Mouse (Mus musculus): ENCODE measurements around the gene Gm10645. TPM values are rescaled to one million over a fixed set of nuclear protein-coding genes. Genes with fewer than 3 reads are reported as not detected.

Gene Gm10645
- polyA plus RNA-seq, 1 experiment from 2014 or later, result 7.2 TPM

GRCm38 (mm10) chr8:83176785-83177184 lies 10.8 kb upstream of the Gm10645 start:
- Histone ChIP-seq H3K36me3 (ENCODE audit: control insufficient read depth, insufficient read depth, low read length) (no peaks in the 10 kb centered on the region), H3K9ac (ENCODE audit: low read depth, low read length) (no peak overlapping the region), H3K9me3 (ENCODE audit: control insufficient read depth, low read length) (no peaks in the 10 kb centered on the region), H3K27me3 (replicated peaks; ENCODE audit: control insufficient read depth, insufficient read depth, low read length) (no peaks in the 10 kb centered on the region), H3K4me3 (ENCODE audit: low read length) (no peak overlapping the region), H3K4me1 (ENCODE audit: control insufficient read depth, insufficient read depth, low read depth, low read length) (peaks cover 11% of the 10 kb centered on the region), H3K27ac (ENCODE audit: low read depth, low read length) (no peak overlapping the region), H3K4me2 (ENCODE audit: low read length) (no peak overlapping the region)
- WGBS, result 45% methylated on average over 2 of the region's 2 CpGs
- no peak for ATAC-seq

- no peak overlapping the region for H3K4me2 ChIP-seq (ENCODE audit: low read length)
- no peak overlapping the region for H3K4me3 ChIP-seq (ENCODE audit: low read length)
- H3K9me3 ChIP-seq (ENCODE audit: control insufficient read depth, low read length), result no peaks in the 10 kb centered on the region
- WGBS, result 79% methylated on average over 10 of the region's 10 CpGs
- no peaks in the 10 kb centered on the region for H3K36me3 ChIP-seq (ENCODE audit: control insufficient read depth, insufficient read depth, low read length)
- peaks cover 15% of the 10 kb centered on the region for H3K4me1 ChIP-seq (ENCODE audit: control insufficient read depth, insufficient read depth, low read depth, low read length)
- no peak overlapping the region for H3K27ac ChIP-seq (ENCODE audit: low read depth, low read length)
- H3K27me3 ChIP-seq (replicated peaks; ENCODE audit: control insufficient read depth, insufficient read depth, low read length), result no peaks in the 10 kb centered on the region
- no peak for ATAC-seq
- H3K9ac ChIP-seq (ENCODE audit: low read depth, low read length), result no peak overlapping the region
These were observed 9.7 kb upstream of the Gm10645 start for GRCm38 (mm10) chr8:83175680-83176079.

DNA sequence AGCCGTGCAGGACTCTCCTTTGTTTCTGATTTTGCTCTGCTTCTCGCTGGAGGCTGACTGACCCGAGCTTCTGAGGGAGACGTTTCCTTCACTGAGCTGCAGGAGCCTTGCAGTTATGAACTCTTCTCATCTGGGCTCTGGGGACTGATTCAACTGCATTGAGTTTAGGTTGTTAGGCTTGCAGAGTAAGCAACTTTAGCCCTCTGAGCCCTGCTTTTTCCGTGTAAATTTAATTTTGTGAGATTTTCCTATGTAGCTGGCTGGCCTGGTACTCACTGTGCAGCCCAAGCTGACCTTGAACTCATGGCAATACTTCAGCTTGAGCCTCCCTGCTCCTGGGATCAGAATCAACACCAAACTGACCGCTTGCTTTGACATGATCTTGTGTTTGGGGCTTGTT lies 4.9 kb upstream of the Gm10645 start:
- WGBS, result 40% methylated on average over 6 of the region's 6 CpGs
- Histone ChIP-seq H3K9me3 (ENCODE audit: control insufficient read depth, low read length) (no peaks in the 10 kb centered on the region), H3K4me3 (ENCODE audit: low read length) (no peak overlapping the region), H3K27me3 (replicated peaks; ENCODE audit: control insufficient read depth, insufficient read depth, low read length) (no peaks in the 10 kb centered on the region), H3K9ac (ENCODE audit: low read depth, low read length) (no peak overlapping the region), H3K4me2 (ENCODE audit: low read length) (no peak overlapping the region), H3K27ac (ENCODE audit: low read depth, low read length) (no peak overlapping the region), H3K36me3 (ENCODE audit: control insufficient read depth, insufficient read depth, low read length) (no peaks in the 10 kb centered on the region), H3K4me1 (ENCODE audit: control insufficient read depth, insufficient read depth, low read depth, low read length) (peaks cover 14% of the 10 kb centered on the region)
- ATAC-seq, result no peak

DNA sequence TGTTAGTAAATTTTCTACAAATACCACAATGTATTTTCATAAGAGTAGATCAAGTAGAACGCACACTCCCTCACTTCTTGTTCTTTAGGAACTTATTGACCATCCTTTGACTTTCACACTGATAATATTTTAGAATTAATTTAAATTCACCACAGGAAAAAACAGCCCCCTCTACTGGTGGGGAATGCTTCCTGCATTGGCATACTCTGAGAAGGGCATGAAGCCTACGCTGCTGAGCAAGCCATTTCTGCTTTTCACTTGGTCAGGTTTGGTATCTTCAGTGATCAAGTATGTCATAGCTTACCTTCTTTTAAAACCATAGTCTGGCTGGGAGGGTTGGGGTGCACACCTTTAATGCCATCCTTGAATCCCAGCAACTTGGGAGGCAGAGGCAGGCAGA lies 3.7 kb upstream of the Gm10645 start:
- 90% methylated on average over 2 of the region's 2 CpGs for WGBS
- no peak for ATAC-seq

DNA sequence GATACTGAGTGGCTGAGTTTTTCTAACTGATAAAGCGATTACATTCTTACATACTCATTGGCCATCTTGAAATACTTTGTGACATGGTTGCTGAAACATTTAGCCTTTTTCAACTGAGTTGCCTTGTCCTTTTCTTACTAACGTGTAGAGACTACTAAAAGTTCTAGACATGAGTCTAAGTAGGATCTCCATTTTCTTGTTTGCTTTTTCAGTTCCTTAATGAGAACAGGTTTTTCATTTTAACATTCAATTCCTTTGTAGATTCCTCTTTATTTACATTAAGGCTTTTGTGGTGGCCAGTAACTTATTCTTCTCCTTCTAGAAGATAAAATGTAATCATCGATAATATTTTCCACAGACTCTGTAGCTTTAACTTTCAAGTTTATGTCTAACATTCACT lies 3.2 kb upstream of the Gm10645 start:
- WGBS, result 90% methylated on average over 3 of the region's 3 CpGs
- no peak for ATAC-seq
- Histone ChIP-seq H3K9me3 (ENCODE audit: control insufficient read depth, low read length) (no peaks in the 10 kb centered on the region), H3K4me3 (ENCODE audit: low read length) (no peak overlapping the region), H3K27me3 (replicated peaks; ENCODE audit: control insufficient read depth, insufficient read depth, low read length) (no peaks in the 10 kb centered on the region), H3K4me1 (ENCODE audit: control insufficient read depth, insufficient read depth, low read depth, low read length) (peaks cover 14% of the 10 kb centered on the region), H3K27ac (ENCODE audit: low read depth, low read length) (no peak overlapping the region), H3K9ac (ENCODE audit: low read depth, low read length) (no peak overlapping the region), H3K36me3 (ENCODE audit: control insufficient read depth, insufficient read depth, low read length) (no peaks in the 10 kb centered on the region), H3K4me2 (ENCODE audit: low read length) (no peak overlapping the region)

More for the DNA sequence above, 3.7 kb upstream of the Gm10645 start:
- no peaks in the 10 kb centered on the region for H3K9me3 ChIP-seq (ENCODE audit: control insufficient read depth, low read length)
- peaks cover 14% of the 10 kb centered on the region for H3K4me1 ChIP-seq (ENCODE audit: control insufficient read depth, insufficient read depth, low read depth, low read length)
- H3K4me2 ChIP-seq (ENCODE audit: low read length), result no peak overlapping the region
- H3K9ac ChIP-seq (ENCODE audit: low read depth, low read length), result no peak overlapping the region
- no peak overlapping the region for H3K27ac ChIP-seq (ENCODE audit: low read depth, low read length)
- no peaks in the 10 kb centered on the region for H3K27me3 ChIP-seq (replicated peaks; ENCODE audit: control insufficient read depth, insufficient read depth, low read length)
- H3K4me3 ChIP-seq (ENCODE audit: low read length), result no peak overlapping the region
- no peaks in the 10 kb centered on the region for H3K36me3 ChIP-seq (ENCODE audit: control insufficient read depth, insufficient read depth, low read length)

DNA sequence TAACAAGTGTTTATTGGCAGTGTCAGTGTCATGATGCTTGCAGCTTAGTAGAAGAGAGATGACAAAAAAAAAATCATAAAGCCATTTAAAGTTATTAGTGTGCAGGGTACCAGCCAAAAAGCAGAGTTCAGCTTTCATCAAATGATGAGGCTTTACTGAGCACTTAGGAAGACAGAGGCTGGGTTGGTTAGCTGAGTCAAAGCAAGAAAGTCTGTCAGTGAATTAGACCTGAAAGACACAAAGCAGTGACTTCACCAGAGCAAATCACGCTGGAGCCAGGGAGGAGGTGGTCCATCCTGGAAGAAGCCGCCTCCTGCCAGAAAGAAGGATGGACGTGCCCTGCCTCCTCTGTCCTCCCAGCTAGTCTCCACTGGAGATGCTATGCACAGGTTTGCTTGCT lies 2.0 kb upstream of the Gm10645 start:
- 31% methylated on average over 3 of the region's 3 CpGs for WGBS
- no peak overlapping the region for H3K27ac ChIP-seq (ENCODE audit: low read depth, low read length)
- peak overlapping the region; percentile 69 for H3K4me3 ChIP-seq (ENCODE audit: low read length)
- peak overlapping the region; percentile 18; the same call in 1 of the 2 replicates for H3K9ac ChIP-seq (ENCODE audit: low read depth, low read length)
- no peak for ATAC-seq
- peaks cover 14% of the 10 kb centered on the region for H3K4me1 ChIP-seq (ENCODE audit: control insufficient read depth, insufficient read depth, low read depth, low read length)
- no peaks in the 10 kb centered on the region for H3K36me3 ChIP-seq (ENCODE audit: control insufficient read depth, insufficient read depth, low read length)
- H3K27me3 ChIP-seq (replicated peaks; ENCODE audit: control insufficient read depth, insufficient read depth, low read length), result no peaks in the 10 kb centered on the region
- no peaks in the 10 kb centered on the region for H3K9me3 ChIP-seq (ENCODE audit: control insufficient read depth, low read length)
- H3K4me2 ChIP-seq (ENCODE audit: low read length), result peak overlapping the region; percentile 60

GRCm38 (mm10) chr8:83165235-83165930 lies 587 bp downstream of the Gm10645 start, which contains the start of gene Tbc1d9:
Tbc1d9 (plus strand) TSS chr8:83165352.
- Histone ChIP-seq H3K36me3 (ENCODE audit: control insufficient read depth, insufficient read depth, low read length) (no peaks in the 10 kb centered on the region), H3K27ac (ENCODE audit: low read depth, low read length) (peak within 1 kb of the TSS; percentile 89), H3K4me2 (ENCODE audit: low read length) (peak within 1 kb of the TSS; percentile 60), H3K27me3 (replicated peaks; ENCODE audit: control insufficient read depth, insufficient read depth, low read length) (no peaks in the 10 kb centered on the region), H3K4me1 (ENCODE audit: control insufficient read depth, insufficient read depth, low read depth, low read length) (peaks cover 10% of the 10 kb centered on the region), H3K9ac (ENCODE audit: low read depth, low read length) (peak within 1 kb of the TSS; percentile 97), H3K4me3 (ENCODE audit: low read length) (peak within 1 kb of the TSS; percentile 69), H3K9me3 (ENCODE audit: control insufficient read depth, low read length) (no peaks in the 10 kb centered on the region)
- ATAC-seq, result peak; percentile 91
- under 1% methylated on average over 43 of the region's 63 CpGs for WGBS

DNA sequence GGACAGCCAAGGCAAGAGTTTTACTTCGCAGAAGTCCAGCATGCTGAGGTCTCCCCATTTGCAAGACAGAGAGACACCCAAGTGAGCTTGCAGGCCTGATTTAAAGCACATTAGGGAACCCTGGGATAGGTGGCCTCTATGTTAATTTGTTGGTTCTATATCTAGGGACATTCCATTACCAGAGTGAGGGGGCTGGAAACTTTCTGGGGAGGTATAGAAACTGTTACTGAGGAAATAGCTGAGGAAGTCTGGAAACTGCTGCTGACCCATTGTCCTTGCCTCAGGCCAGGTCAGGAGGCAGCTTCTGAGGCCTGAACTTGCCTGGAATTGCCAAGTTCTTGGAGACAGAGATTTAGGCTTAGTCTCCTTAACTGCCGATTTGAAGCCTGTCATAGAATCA lies 5.4 kb downstream of the Gm10645 start:
- no peak for ATAC-seq
- Histone ChIP-seq H3K27me3 (replicated peaks; ENCODE audit: control insufficient read depth, insufficient read depth, low read length) (no peaks in the 10 kb centered on the region), H3K4me1 (ENCODE audit: control insufficient read depth, insufficient read depth, low read depth, low read length) (no peaks in the 10 kb centered on the region), H3K9me3 (ENCODE audit: control insufficient read depth, low read length) (no peaks in the 10 kb centered on the region), H3K4me2 (ENCODE audit: low read length) (no peak overlapping the region), H3K36me3 (ENCODE audit: control insufficient read depth, insufficient read depth, low read length) (no peaks in the 10 kb centered on the region), H3K27ac (ENCODE audit: low read depth, low read length) (no peak overlapping the region), H3K4me3 (ENCODE audit: low read length) (no peak overlapping the region), H3K9ac (ENCODE audit: low read depth, low read length) (no peak overlapping the region)
- WGBS, result 73% methylated on average over 2 of the region's 2 CpGs

- 39% methylated on average over 1 of the region's 1 CpGs for WGBS
- Histone ChIP-seq H3K4me3 (ENCODE audit: low read length) (no peak overlapping the region), H3K9me3 (ENCODE audit: control insufficient read depth, low read length) (no peaks in the 10 kb centered on the region), H3K4me1 (ENCODE audit: control insufficient read depth, insufficient read depth, low read depth, low read length) (no peaks in the 10 kb centered on the region), H3K9ac (ENCODE audit: low read depth, low read length) (no peak overlapping the region), H3K4me2 (ENCODE audit: low read length) (no peak overlapping the region), H3K27ac (ENCODE audit: low read depth, low read length) (no peak overlapping the region), H3K27me3 (replicated peaks; ENCODE audit: control insufficient read depth, insufficient read depth, low read length) (no peaks in the 10 kb centered on the region), H3K36me3 (ENCODE audit: control insufficient read depth, insufficient read depth, low read length) (no peaks in the 10 kb centered on the region)
- ATAC-seq, result no peak
These were observed 6.4 kb downstream of the Gm10645 start for GRCm38 (mm10) chr8:83159615-83160014.

All from hindbrain, embryonic 16.5 days (tissue).